Mouse (Mus musculus) brain, embryonic 14.5 days (tissue): ENCODE measurements around the gene Napsa.

Experiments used
- CTCF ChIP-seq: fragments of 200-500 bp; IDR thresholded peaks from 2 replicates; pipeline ENCODE4 v1.5.1; 2012; ENCODE audit warnings: inconsistent platforms, mild to moderate bottlenecking, moderate library complexity, borderline replicate concordance; ENCODE audit not compliant: insufficient read depth, insufficient read length; ENCODE audit errors: extremely low read depth
- POLR2A ChIP-seq: fragments of 200-500 bp; IDR thresholded peaks from 2 replicates; pipeline ENCODE4 v1.6.1; 2012; ENCODE audit warnings: mild to moderate bottlenecking, inconsistent platforms, borderline replicate concordance; ENCODE audit not compliant: poor library complexity, insufficient read depth, insufficient read length, severe bottlenecking; ENCODE audit errors: extremely low read depth

GRCm38 (mm10) chr7:44597666-44598065, 25.5 kb downstream of the Napsa start:
- no peak for TF ChIP-seq CTCF
- no peak for TF ChIP-seq POLR2A
